Mouse (Mus musculus) gastrocnemius, postnatal 25 days (tissue): ENCODE results near the gene Cdon. TPM values are rescaled to one million over a fixed set of nuclear protein-coding genes. Genes with fewer than 3 reads are reported as not detected.

Experiments used
- DNase-seq: peaks from one replicate; pipeline ENCODE4 v3.0.0; 2022
- total RNA-seq, 2 experiments: library from RNA; stranded (reverse); gene quantifications; 1 replicate in 1 of 2; 2 replicates in 1 of 2; pipeline ENCODE4 v1.2.3; 2021

Cdon gene
- total RNA-seq, 2 experiments from 2014 or later: 13.5 to 16.7 TPM

DNA sequence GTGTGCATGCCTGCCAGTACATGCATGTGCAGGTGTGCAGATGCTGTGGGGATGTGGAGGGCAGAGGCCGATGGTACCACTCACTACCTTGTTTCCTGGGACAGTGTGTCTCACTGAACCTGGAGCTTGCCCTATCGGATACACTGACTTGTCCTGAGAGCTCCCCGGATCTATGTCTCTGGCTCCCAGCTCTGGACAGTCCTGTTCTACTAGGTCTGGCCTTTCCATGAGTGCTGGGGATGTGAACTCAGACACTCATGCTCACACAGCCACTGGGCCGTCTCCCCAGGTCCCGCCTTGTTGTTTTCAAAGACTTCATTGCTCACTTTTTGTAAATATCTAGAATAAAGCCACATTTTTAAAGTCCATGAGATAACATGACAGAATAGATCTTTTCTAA is 120.1 kb downstream of the Cdon start:
- no peak for DNase-seq

DNA sequence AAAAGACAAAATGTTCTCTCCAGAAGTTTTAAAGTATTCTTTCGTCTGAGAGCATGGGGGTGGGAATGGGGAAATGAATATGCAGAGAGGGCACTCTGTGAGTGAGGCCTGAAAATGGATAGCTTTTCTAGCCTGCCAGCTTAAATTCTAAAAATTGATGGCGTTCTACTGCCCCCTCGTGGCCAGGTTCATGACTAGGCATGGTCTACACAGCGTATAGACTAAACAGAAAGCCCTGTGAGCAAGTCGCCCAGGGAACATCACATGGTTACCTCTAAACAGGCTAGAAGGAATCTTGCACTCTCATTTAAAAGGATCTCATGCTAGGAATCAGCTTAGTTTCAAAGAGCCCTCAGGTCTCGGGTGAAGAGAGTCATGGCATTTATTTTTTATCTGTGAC is 120.6 kb downstream of the Cdon start:
- peak; percentile 26 for DNase-seq

DNA sequence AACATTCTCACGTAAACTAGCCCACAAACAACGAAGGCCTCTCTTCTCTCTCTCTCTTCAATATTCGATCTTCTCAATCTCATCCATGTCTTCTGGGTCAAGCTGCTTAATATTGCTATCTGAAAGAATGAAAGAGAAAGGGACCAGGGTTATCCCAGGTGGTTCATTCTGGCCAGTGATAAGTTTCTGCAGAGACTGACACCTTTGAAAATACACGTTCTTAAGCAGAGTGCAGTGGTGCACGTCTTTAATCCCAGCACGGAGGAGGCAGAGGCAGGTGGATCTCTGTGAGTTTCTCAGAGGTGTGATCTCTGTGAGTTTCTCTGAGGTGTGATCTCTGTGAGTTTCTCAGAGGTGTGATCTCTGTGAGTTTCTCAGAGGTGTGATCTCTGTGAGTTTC is 121.0 kb downstream of the Cdon start:
- DNase-seq: no peak

DNA sequence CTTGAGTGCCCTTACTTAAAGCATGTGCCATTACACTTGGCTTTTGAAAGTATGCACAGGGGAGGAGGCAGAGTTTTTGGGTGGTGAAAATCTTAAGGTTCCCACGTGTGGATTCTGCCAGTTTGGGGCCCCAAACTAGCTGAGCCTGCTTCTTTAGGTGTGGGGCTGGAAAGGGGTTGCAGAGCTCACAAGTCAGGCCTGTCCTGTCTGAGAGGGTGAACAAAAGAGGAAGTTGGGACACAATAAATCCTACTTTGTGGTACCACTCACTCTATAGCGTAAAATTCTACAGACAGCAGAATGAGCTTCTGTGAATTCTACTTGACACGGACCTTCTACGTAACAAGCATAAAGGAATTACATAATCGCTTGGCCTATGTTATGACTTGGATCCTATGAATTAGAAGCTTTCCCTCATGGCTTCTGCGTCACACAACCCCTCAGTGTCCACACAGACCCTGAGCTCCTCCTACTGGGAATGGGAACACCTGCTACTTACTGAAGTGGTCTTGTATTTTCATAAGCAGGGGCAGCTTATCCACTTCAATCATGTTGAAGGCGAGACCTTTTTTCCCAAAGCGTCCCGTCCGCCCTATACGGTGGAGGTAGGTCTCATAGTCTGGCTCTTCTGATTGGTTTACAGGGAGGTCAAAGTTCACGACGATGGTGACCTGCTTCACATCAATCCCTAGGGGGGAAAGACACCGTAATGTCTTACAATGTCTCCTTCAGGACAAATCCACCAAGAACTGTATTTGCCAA is 122.4 kb downstream of the Cdon start:
- DNase-seq: no peak

GRCm38 (mm10) chr9:35544666-35545065 is 123.7 kb downstream of the Cdon start:
- DNase-seq: no peak

DNA sequence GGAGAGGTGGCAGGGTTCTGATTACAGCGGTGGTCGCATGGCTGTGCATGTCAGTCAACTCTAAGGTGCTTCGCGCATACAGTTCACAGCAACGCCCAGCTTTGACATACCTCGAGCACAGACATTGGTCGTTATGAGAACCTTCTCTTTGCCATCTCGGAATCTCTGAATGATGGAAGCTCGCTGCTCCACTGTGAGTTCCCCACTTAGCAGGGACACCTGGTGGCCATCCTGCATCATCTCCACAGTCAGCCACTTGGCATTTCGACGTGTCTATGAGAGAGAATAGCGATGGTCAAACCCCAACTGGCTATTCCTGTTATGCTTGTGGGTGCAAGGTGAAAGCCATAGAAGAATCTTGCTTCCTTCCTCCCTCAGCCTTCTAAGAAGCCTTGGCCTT is 124.8 kb downstream of the Cdon start:
- DNase-seq: no peak

GRCm38 (mm10) chr9:35546745-35547144 is 125.8 kb downstream of the Cdon start:
- DNase-seq: no peak

- DNase-seq: no peak
Observed at GRCm38 (mm10) chr9:35548455-35548854, 127.5 kb downstream of the Cdon start.

- no peak for DNase-seq
Observed at GRCm38 (mm10) chr9:35556494-35557102, 135.7 kb downstream of the Cdon start.

Other genes with a start within 250 kb of the Cdon start
- 1 to 10 TPM; 5.9 to 6.7 TPM for gene Dcps, start 245.1 kb upstream of the Cdon start, total RNA-seq
- 100 to 1,000 TPM; 156 to 190 TPM for gene Srpr, start 221.0 kb upstream of the Cdon start, total RNA-seq
- 10 to 100 TPM; 14.7 to 20.4 TPM for gene Tirap, start 220.8 kb upstream of the Cdon start, total RNA-seq
- 10 to 100 TPM; 21.5 to 22.1 TPM for gene Foxred1, start 210.1 kb upstream of the Cdon start, total RNA-seq
- 10 to 100 TPM; 15.9 to 21.7 TPM for gene Fam118b, start 153.3 kb upstream of the Cdon start, total RNA-seq
- 1 to 10 TPM; 6.0 to 6.4 TPM for gene Rpusd4, start 153.3 kb upstream of the Cdon start, total RNA-seq
- gene Gm1113, start 97.1 kb downstream of the Cdon start, total RNA-seq: not detected
- not detected for gene Ddx25, start 137.4 kb downstream of the Cdon start, total RNA-seq
- gene Pus3, start 137.5 kb downstream of the Cdon start, total RNA-seq: 1 to 10 TPM; 7.0 to 9.2 TPM
- not detected for gene Pate2, start 149.2 kb downstream of the Cdon start, total RNA-seq
- gene Hyls1, start 149.3 kb downstream of the Cdon start, total RNA-seq: 1 to 10 TPM; 1.0 to 1.1 TPM
- not detected for gene Pate4, start 190.8 kb downstream of the Cdon start, total RNA-seq
- gene Pate3, start 227.1 kb downstream of the Cdon start, total RNA-seq: not detected